Mouse (Mus musculus): ENCODE results near the gene Ppp1r27. TPM values are rescaled to one million over a fixed set of nuclear protein-coding genes. Genes with fewer than 3 reads are reported as not detected.

Ppp1r27 gene
- polyA plus RNA-seq, 1 experiment = not detected

GRCm38 (mm10) chr11:120554834-120555233, 3.9 kb upstream of the Ppp1r27 start:
- H3K27me3 ChIP-seq (ENCODE audit: control insufficient read depth, insufficient read depth, low read length) = no peaks in the 10 kb centered on the region
- H3K4me3 ChIP-seq (ENCODE audit: extremely low read depth, insufficient read depth, insufficient read length) = no peak overlapping the region
- WGBS = 91% methylated on average over 7 of the region's 7 CpGs
- no peak for TF ChIP-seq POLR2A (IDR thresholded peaks at IDR 0.05; ENCODE audit: low read depth, low read length)
- TF ChIP-seq CTCF (IDR thresholded peaks at IDR 0.05; ENCODE audit: extremely low read depth, insufficient read depth, insufficient read length, insufficient replicate concordance) = no peak
- no peak overlapping the region for H3K27ac ChIP-seq (ENCODE audit: insufficient read depth, low read length)
- peaks cover 4% of the 10 kb centered on the region; the same call in 1 of the 2 replicates for H3K4me1 ChIP-seq (ENCODE audit: control insufficient read depth, insufficient read depth, insufficient read length)
- DNase-seq (ENCODE audit: low read depth in 1 of 2, low spot score in 2 of 2) = no peak
- no peaks in the 10 kb centered on the region; the same call in 1 of the 2 replicates for H3K36me3 ChIP-seq (ENCODE audit: control insufficient read depth, insufficient read depth, low read length)

- no peak overlapping the region for H3K4me3 ChIP-seq (ENCODE audit: extremely low read depth, insufficient read depth, insufficient read length)
- peaks cover 14% of the 10 kb centered on the region for H3K4me1 ChIP-seq (ENCODE audit: control insufficient read depth, insufficient read depth, insufficient read length)
- DNase-seq (ENCODE audit: low read depth in 1 of 2, low spot score in 2 of 2) = no peak
- H3K27ac ChIP-seq (ENCODE audit: insufficient read depth, low read length) = no peak overlapping the region
- no peaks in the 10 kb centered on the region for H3K27me3 ChIP-seq (ENCODE audit: control insufficient read depth, insufficient read depth, low read length)
- TF ChIP-seq POLR2A (IDR thresholded peaks at IDR 0.05; ENCODE audit: low read depth, low read length) = no peak
- TF ChIP-seq CTCF (IDR thresholded peaks at IDR 0.05; ENCODE audit: extremely low read depth, insufficient read depth, insufficient read length, insufficient replicate concordance) = no peak
- no peaks in the 10 kb centered on the region for H3K36me3 ChIP-seq (ENCODE audit: control insufficient read depth, insufficient read depth, low read length)
- WGBS = 79% methylated on average over 5 of the region's 5 CpGs
Measured at GRCm38 (mm10) chr11:120552736-120553135, 1.8 kb upstream of the Ppp1r27 start.

GRCm38 (mm10) chr11:120549986-120550809, 734 bp downstream of the Ppp1r27 start:
- TF ChIP-seq POLR2A (IDR thresholded peaks at IDR 0.05; ENCODE audit: low read depth, low read length) (no peak), CTCF (IDR thresholded peaks at IDR 0.05; ENCODE audit: extremely low read depth, insufficient read depth, insufficient read length, insufficient replicate concordance) (no peak)
- Histone ChIP-seq H3K36me3 (ENCODE audit: control insufficient read depth, insufficient read depth, low read length) (no peaks in the 10 kb centered on the region), H3K27me3 (ENCODE audit: control insufficient read depth, insufficient read depth, low read length) (no peaks in the 10 kb centered on the region), H3K4me1 (ENCODE audit: control insufficient read depth, insufficient read depth, insufficient read length) (peaks cover 14% of the 10 kb centered on the region), H3K4me3 (ENCODE audit: extremely low read depth, insufficient read depth, insufficient read length) (peak overlapping the region; percentile 83), H3K27ac (ENCODE audit: insufficient read depth, low read length) (peak overlapping the region; percentile 75)
- DNase-seq (ENCODE audit: low read depth in 1 of 2, low spot score in 2 of 2) = no peak
- WGBS = 69% methylated on average over 11 of the region's 11 CpGs

GRCm38 (mm10) chr11:120549168-120549945, 1.6 kb downstream of the Ppp1r27 start, which contains the start of gene Mcrip1:
Gene Mcrip1, minus strand, starts transcription at chr11:120549727.
- H3K36me3 ChIP-seq (ENCODE audit: control insufficient read depth, insufficient read depth, low read length) = peaks cover 6% of the 10 kb centered on the region
- WGBS = under 1% methylated on average over 59 of the region's 87 CpGs

GRCm38 (mm10) chr11:120548786-120549167, 2.2 kb downstream of the Ppp1r27 start:
- Histone ChIP-seq H3K4me1 (ENCODE audit: control insufficient read depth, insufficient read depth, insufficient read length) (peaks cover 14% of the 10 kb centered on the region), H3K4me3 (ENCODE audit: extremely low read depth, insufficient read depth, insufficient read length) (peak overlapping the region; percentile 83), H3K36me3 (ENCODE audit: control insufficient read depth, insufficient read depth, low read length) (peaks cover 10% of the 10 kb centered on the region), H3K27ac (ENCODE audit: insufficient read depth, low read length) (peak overlapping the region; percentile 71), H3K27me3 (ENCODE audit: control insufficient read depth, insufficient read depth, low read length) (no peaks in the 10 kb centered on the region)
- TF ChIP-seq CTCF (IDR thresholded peaks at IDR 0.05; ENCODE audit: extremely low read depth, insufficient read depth, insufficient read length, insufficient replicate concordance) (no peak), POLR2A (IDR thresholded peaks at IDR 0.05; ENCODE audit: low read depth, low read length) (no peak)
- WGBS = 13% methylated on average over 7 of the region's 7 CpGs
- no peak for DNase-seq (ENCODE audit: low read depth in 1 of 2, low spot score in 2 of 2)

More at GRCm38 (mm10) chr11:120549168-120549945, 1.6 kb downstream of the Ppp1r27 start, which contains the start of gene Mcrip1:
- no peaks in the 10 kb centered on the region for H3K27me3 ChIP-seq (ENCODE audit: control insufficient read depth, insufficient read depth, low read length)
- TF ChIP-seq CTCF (IDR thresholded peaks at IDR 0.05; ENCODE audit: extremely low read depth, insufficient read depth, insufficient read length, insufficient replicate concordance) (no peak), POLR2A (IDR thresholded peaks at IDR 0.05; ENCODE audit: low read depth, low read length) (peak; percentile 44; the same call in 1 of the 2 replicates)
- H3K27ac ChIP-seq (ENCODE audit: insufficient read depth, low read length) = peak within 1 kb of the TSS; percentile 75
- H3K4me1 ChIP-seq (ENCODE audit: control insufficient read depth, insufficient read depth, insufficient read length) = peaks cover 14% of the 10 kb centered on the region
- peak within 1 kb of the TSS; percentile 83 for H3K4me3 ChIP-seq (ENCODE audit: extremely low read depth, insufficient read depth, insufficient read length)
- peak; percentile 76 to 95 for DNase-seq (ENCODE audit: low read depth in 1 of 2, low spot score in 2 of 2)

- TF ChIP-seq POLR2A (IDR thresholded peaks at IDR 0.05; ENCODE audit: low read depth, low read length) = no peak
- no peak for TF ChIP-seq CTCF (IDR thresholded peaks at IDR 0.05; ENCODE audit: extremely low read depth, insufficient read depth, insufficient read length, insufficient replicate concordance)
- Histone ChIP-seq H3K36me3 (ENCODE audit: control insufficient read depth, insufficient read depth, low read length) (peaks cover 16% of the 10 kb centered on the region), H3K4me3 (ENCODE audit: extremely low read depth, insufficient read depth, insufficient read length) (no peak overlapping the region), H3K27me3 (ENCODE audit: control insufficient read depth, insufficient read depth, low read length) (no peaks in the 10 kb centered on the region), H3K27ac (ENCODE audit: insufficient read depth, low read length) (no peak overlapping the region), H3K4me1 (ENCODE audit: control insufficient read depth, insufficient read depth, insufficient read length) (peaks cover 14% of the 10 kb centered on the region)
- WGBS = 66% methylated on average over 3 of the region's 3 CpGs
- DNase-seq (ENCODE audit: low read depth in 1 of 2, low spot score in 2 of 2) = no peak
Measured at GRCm38 (mm10) chr11:120548214-120548613, 2.7 kb downstream of the Ppp1r27 start.
